Mouse (Mus musculus): Measurements from ENCODE around the gene Kif6.

GRCm38 (mm10) chr17:49889629-49890028 lies 274.7 kb downstream of the Kif6 start:
- no peak for TF ChIP-seq POLR2A (IDR thresholded peaks at IDR 0.05; ENCODE audit: low read depth, low read length)
- TF ChIP-seq CTCF (conservative IDR thresholded peaks at IDR 0.05; ENCODE audit: insufficient read depth, insufficient read length, low read depth, low read length): no peak
